Mouse (Mus musculus) heart, postnatal 0 days (tissue): ENCODE data around the gene 4930469K13Rik.
A peak's percentile ranks its signal among the peaks of the same experiment; 100 is the strongest.

Source experiments
- CTCF ChIP-seq: IDR thresholded peaks from 2 replicates; pipeline ENCODE4 v1.5.1; 2016; ENCODE audit warnings: antibody characterized with exemption, control low read depth, low read depth
- EP300 ChIP-seq: IDR thresholded peaks from 2 replicates; pipeline ENCODE4 v1.6.1; 2016; ENCODE audit warnings: antibody characterized with exemption, low read depth

- no peak for TF ChIP-seq CTCF
- peak; percentile 39; the same call in 1 of the 2 replicates for TF ChIP-seq EP300
These were observed 18.3 kb upstream of the 4930469K13Rik start for GRCm38 (mm10) chr11:34116572-34117135.
